Mouse (Mus musculus) right cerebral cortex, postnatal 10 days (tissue): ENCODE data around the gene Cdc16.

ENCODE experiments used
- DNase-seq, 2 experiments: peaks; one replicate each; pipeline ENCODE4 v3.0.0; 2021; ENCODE audit warnings: low spot score in 2 of 2

Gene Cdc16

GRCm38 (mm10) chr8:13799566-13799965, 42.1 kb downstream of the Cdc16 start:
- DNase-seq: no peak

- no peak for DNase-seq
Measured at GRCm38 (mm10) chr8:13828598-13829172, 71.2 kb downstream of the Cdc16 start.
